Mouse (Mus musculus): ENCODE data around the gene Cend1. TPM values are rescaled to one million over a fixed set of nuclear protein-coding genes. Genes with fewer than 3 reads are reported as not detected.

Cend1 gene
- polyA plus RNA-seq, 1 experiment from 2014 or later: 5.2 TPM

GRCm38 (mm10) chr7:141460001-141460390 lies 30.7 kb upstream of the Cend1 start:
- WGBS: 62% methylated on average over 5 of the region's 5 CpGs
- ATAC-seq (replicated peaks; ENCODE audit: extremely low read depth, insufficient read depth, low FRiP score): no peak

DNA sequence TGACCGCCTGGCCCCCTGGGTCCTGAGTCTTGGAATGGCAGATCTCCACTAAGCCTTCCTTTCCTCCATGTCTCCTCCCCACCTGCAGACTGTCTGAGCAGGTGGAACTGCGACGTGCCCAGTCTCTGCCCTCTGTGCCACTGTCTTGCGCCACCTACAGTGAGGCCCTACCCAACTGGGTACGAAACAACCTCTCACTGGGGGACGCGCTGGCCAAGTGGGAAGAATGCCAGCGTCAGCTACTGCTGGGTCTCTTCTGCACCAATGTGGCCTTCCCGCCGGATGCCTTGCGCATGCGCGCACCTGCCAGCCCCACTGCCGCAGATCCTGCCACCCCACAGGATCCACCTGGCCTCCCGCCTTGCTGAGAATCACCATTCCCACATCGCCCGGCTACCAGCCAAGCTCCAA lies 30.0 kb upstream of the Cend1 start:
- Histone ChIP-seq H3K4me3 (ENCODE audit: low read length) (no peak overlapping the region), H3K4me1 (ENCODE audit: control insufficient read depth, insufficient read depth, low read length) (peaks cover 29% of the 10 kb centered on the region), H3K4me2 (ENCODE audit: low read depth, low read length) (no peak overlapping the region), H3K9me3 (replicated peaks; ENCODE audit: control insufficient read depth, low read length) (no peaks in the 10 kb centered on the region), H3K9ac (ENCODE audit: low read length) (no peak overlapping the region), H3K27me3 (ENCODE audit: control insufficient read depth, insufficient read depth, low read length) (peaks cover 28% of the 10 kb centered on the region), H3K27ac (ENCODE audit: low read length) (no peak overlapping the region), H3K36me3 (ENCODE audit: control insufficient read depth, insufficient read depth) (peaks cover 22% of the 10 kb centered on the region)
- ATAC-seq (replicated peaks; ENCODE audit: extremely low read depth, insufficient read depth, low FRiP score): no peak
- 86% methylated on average over 17 of the region's 17 CpGs for WGBS

More at GRCm38 (mm10) chr7:141460001-141460390, 30.7 kb upstream of the Cend1 start:
- Histone ChIP-seq H3K4me2 (ENCODE audit: low read depth, low read length) (no peak overlapping the region), H3K4me3 (ENCODE audit: low read length) (no peak overlapping the region), H3K27ac (ENCODE audit: low read length) (no peak overlapping the region), H3K4me1 (ENCODE audit: control insufficient read depth, insufficient read depth, low read length) (peaks cover 29% of the 10 kb centered on the region), H3K9me3 (replicated peaks; ENCODE audit: control insufficient read depth, low read length) (no peaks in the 10 kb centered on the region), H3K36me3 (ENCODE audit: control insufficient read depth, insufficient read depth) (peaks cover 22% of the 10 kb centered on the region), H3K9ac (ENCODE audit: low read length) (no peak overlapping the region), H3K27me3 (ENCODE audit: control insufficient read depth, insufficient read depth, low read length) (peaks cover 32% of the 10 kb centered on the region)

- no peak for ATAC-seq (replicated peaks; ENCODE audit: extremely low read depth, insufficient read depth, low FRiP score)
- Histone ChIP-seq H3K4me2 (ENCODE audit: low read depth, low read length) (no peak overlapping the region), H3K27me3 (ENCODE audit: control insufficient read depth, insufficient read depth, low read length) (peaks cover 21% of the 10 kb centered on the region), H3K27ac (ENCODE audit: low read length) (no peak overlapping the region), H3K36me3 (ENCODE audit: control insufficient read depth, insufficient read depth) (peaks cover 22% of the 10 kb centered on the region), H3K9ac (ENCODE audit: low read length) (no peak overlapping the region), H3K4me3 (ENCODE audit: low read length) (no peak overlapping the region), H3K9me3 (replicated peaks; ENCODE audit: control insufficient read depth, low read length) (no peaks in the 10 kb centered on the region), H3K4me1 (ENCODE audit: control insufficient read depth, insufficient read depth, low read length) (peaks cover 29% of the 10 kb centered on the region)
- WGBS: 89% methylated on average over 11 of the region's 11 CpGs
Measured at GRCm38 (mm10) chr7:141458661-141459060, 29.4 kb upstream of the Cend1 start.

- Histone ChIP-seq H3K4me2 (ENCODE audit: low read depth, low read length) (no peak overlapping the region), H3K9me3 (replicated peaks; ENCODE audit: control insufficient read depth, low read length) (no peaks in the 10 kb centered on the region), H3K27me3 (ENCODE audit: control insufficient read depth, insufficient read depth, low read length) (peaks cover 16% of the 10 kb centered on the region), H3K4me1 (ENCODE audit: control insufficient read depth, insufficient read depth, low read length) (peaks cover 29% of the 10 kb centered on the region), H3K27ac (ENCODE audit: low read length) (no peak overlapping the region), H3K4me3 (ENCODE audit: low read length) (no peak overlapping the region), H3K36me3 (ENCODE audit: control insufficient read depth, insufficient read depth) (peaks cover 22% of the 10 kb centered on the region), H3K9ac (ENCODE audit: low read length) (no peak overlapping the region)
- ATAC-seq (replicated peaks; ENCODE audit: extremely low read depth, insufficient read depth, low FRiP score): no peak
- whole genome bisulfite sequencing: 77% methylated on average over 15 of the region's 15 CpGs
Measured at GRCm38 (mm10) chr7:141457986-141458660, 28.8 kb upstream of the Cend1 start.

DNA sequence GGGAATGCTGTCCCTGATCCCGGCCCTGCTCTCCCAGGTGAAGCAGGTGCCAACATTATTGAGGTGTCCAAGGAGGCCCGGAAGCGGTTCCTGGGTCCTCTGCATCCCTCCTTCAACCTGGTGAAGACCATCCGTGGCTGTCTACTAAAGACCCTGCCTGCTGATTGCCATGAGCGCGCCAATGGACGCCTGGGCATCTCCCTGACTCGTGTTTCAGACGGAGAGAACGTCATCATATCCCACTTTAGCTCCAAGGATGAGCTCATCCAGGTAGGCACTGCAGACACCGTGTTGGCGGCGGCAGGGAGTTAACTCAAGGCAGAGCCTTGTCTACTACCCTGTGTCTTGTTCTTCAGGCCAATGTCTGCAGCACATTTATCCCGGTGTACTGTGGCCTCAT lies 27.9 kb upstream of the Cend1 start:
- WGBS: 93% methylated on average over 14 of the region's 14 CpGs
- Histone ChIP-seq H3K9me3 (replicated peaks; ENCODE audit: control insufficient read depth, low read length) (no peaks in the 10 kb centered on the region), H3K27ac (ENCODE audit: low read length) (no peak overlapping the region), H3K27me3 (ENCODE audit: control insufficient read depth, insufficient read depth, low read length) (peaks cover 9% of the 10 kb centered on the region; the same call in 1 of the 2 replicates), H3K4me3 (ENCODE audit: low read length) (no peak overlapping the region), H3K4me1 (ENCODE audit: control insufficient read depth, insufficient read depth, low read length) (peaks cover 27% of the 10 kb centered on the region), H3K36me3 (ENCODE audit: control insufficient read depth, insufficient read depth) (peaks cover 22% of the 10 kb centered on the region), H3K4me2 (ENCODE audit: low read depth, low read length) (no peak overlapping the region), H3K9ac (ENCODE audit: low read length) (no peak overlapping the region)
- no peak for ATAC-seq (replicated peaks; ENCODE audit: extremely low read depth, insufficient read depth, low FRiP score)

DNA sequence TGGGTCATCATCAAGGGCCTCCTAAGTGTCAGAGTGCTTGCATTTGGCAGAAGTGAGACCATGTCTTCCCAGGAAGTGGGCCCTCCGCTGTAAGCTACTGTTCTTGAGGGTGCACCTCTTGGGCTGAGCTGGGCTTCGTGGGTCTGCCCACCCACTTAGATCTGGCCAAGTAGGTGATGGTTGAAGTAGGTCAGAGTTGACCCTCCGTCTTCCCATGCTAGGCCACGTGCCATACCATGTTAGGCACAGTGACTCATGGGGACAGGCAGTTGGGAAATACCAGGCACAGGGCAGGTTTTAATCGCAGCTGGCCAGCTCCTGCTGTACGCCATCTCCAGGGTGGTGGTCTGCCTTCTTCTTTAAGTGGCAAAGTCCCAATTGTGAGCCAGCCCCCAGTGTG lies 27.4 kb upstream of the Cend1 start:
- peaks cover 22% of the 10 kb centered on the region for H3K4me1 ChIP-seq (ENCODE audit: control insufficient read depth, insufficient read depth, low read length)
- no peaks in the 10 kb centered on the region for H3K9me3 ChIP-seq (replicated peaks; ENCODE audit: control insufficient read depth, low read length)
- no peak overlapping the region for H3K9ac ChIP-seq (ENCODE audit: low read length)
- 80% methylated on average over 6 of the region's 6 CpGs for WGBS
- H3K27ac ChIP-seq (ENCODE audit: low read length): no peak overlapping the region
- H3K27me3 ChIP-seq (ENCODE audit: control insufficient read depth, insufficient read depth, low read length): peaks cover 5% of the 10 kb centered on the region; the same call in 1 of the 2 replicates
- no peak overlapping the region for H3K4me3 ChIP-seq (ENCODE audit: low read length)
- H3K36me3 ChIP-seq (ENCODE audit: control insufficient read depth, insufficient read depth): peaks cover 22% of the 10 kb centered on the region
- peak overlapping the region; percentile 95; the same call in 1 of the 2 replicates for H3K4me2 ChIP-seq (ENCODE audit: low read depth, low read length)
- no peak for ATAC-seq (replicated peaks; ENCODE audit: extremely low read depth, insufficient read depth, low FRiP score)

DNA sequence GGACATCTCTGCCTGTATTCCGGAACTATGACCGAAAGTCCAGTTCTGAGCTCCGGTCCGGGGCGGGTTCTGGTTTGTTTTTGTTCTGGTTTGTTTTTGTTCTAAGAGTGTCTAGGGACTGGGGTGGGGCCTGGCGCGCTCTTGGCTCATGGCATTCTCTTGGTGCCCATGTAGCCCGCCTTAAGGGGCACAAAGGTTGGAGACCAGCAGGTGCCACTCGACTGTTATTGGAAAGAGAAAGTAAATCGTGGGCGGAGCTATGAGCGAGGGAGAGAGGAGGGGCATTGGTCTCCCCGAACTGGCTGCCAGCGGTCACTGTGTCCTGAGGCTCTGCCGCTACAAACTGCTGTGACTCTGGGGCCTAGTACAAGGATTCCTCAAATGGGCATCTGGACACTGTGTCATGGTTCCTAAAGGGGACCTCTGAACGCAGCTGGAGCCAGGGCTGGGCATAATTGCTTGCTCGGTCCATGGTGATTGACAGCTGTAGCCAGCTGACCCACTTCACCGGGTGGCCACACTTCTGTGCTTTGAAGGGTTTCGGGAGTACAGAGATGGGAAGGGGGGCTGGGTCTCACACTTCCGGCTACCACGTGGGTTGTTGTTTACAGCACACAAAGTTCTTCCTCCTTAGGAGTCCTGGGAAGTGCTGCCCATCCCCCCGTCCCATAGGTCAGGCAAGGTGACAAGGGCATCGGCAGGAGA lies 26.5 kb upstream of the Cend1 start:
- Histone ChIP-seq H3K27ac (ENCODE audit: low read length) (peak overlapping the region; percentile 93), H3K9me3 (replicated peaks; ENCODE audit: control insufficient read depth, low read length) (no peaks in the 10 kb centered on the region), H3K4me3 (ENCODE audit: low read length) (peak overlapping the region; percentile 69), H3K4me1 (ENCODE audit: control insufficient read depth, insufficient read depth, low read length) (peaks cover 17% of the 10 kb centered on the region), H3K36me3 (ENCODE audit: control insufficient read depth, insufficient read depth) (peaks cover 30% of the 10 kb centered on the region), H3K9ac (ENCODE audit: low read length) (peak overlapping the region; percentile 88), H3K27me3 (ENCODE audit: control insufficient read depth, insufficient read depth, low read length) (peaks cover 4% of the 10 kb centered on the region; the same call in 1 of the 2 replicates), H3K4me2 (ENCODE audit: low read depth, low read length) (peak overlapping the region; percentile 95)
- ATAC-seq (replicated peaks; ENCODE audit: extremely low read depth, insufficient read depth, low FRiP score): peak; percentile 53
- WGBS: under 1% methylated on average over 23 of the region's 23 CpGs

GRCm38 (mm10) chr7:141454967-141455551 lies 25.8 kb upstream of the Cend1 start, which contains the start of gene Pnpla2:
Gene Pnpla2 (plus strand): TSS chr7:141455198.
- Histone ChIP-seq H3K4me2 (ENCODE audit: low read depth, low read length) (peak within 1 kb of the TSS; percentile 95), H3K9me3 (replicated peaks; ENCODE audit: control insufficient read depth, low read length) (no peaks in the 10 kb centered on the region)
- peak; percentile 87 for ATAC-seq (replicated peaks; ENCODE audit: extremely low read depth, insufficient read depth, low FRiP score)

DNA sequence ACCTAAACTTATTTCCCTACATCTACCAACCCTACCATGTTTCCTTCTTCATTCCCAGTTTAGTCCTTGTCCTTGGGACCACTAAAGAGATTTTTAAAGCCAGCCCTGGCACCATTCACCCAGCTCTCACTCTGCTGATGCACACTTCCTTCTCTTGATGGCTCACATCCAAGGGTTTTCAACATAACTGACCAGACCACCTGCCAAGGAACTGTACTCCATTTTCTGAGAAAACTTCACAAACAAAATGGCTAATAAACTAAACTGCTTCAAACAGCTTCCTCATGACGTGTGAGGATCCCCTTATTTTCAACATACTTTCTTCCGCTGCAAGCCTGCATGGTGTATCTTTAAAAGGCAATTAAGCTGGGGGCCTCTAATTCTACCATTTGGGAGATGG lies 24.3 kb upstream of the Cend1 start:
- no peak overlapping the region for H3K9ac ChIP-seq (ENCODE audit: low read length)
- ATAC-seq (replicated peaks; ENCODE audit: extremely low read depth, insufficient read depth, low FRiP score): no peak
- H3K27ac ChIP-seq (ENCODE audit: low read length): no peak overlapping the region
- H3K36me3 ChIP-seq (ENCODE audit: control insufficient read depth, insufficient read depth): peaks cover 24% of the 10 kb centered on the region
- no peaks in the 10 kb centered on the region for H3K9me3 ChIP-seq (replicated peaks; ENCODE audit: control insufficient read depth, low read length)
- peaks cover 21% of the 10 kb centered on the region for H3K4me1 ChIP-seq (ENCODE audit: control insufficient read depth, insufficient read depth, low read length)
- 66% methylated on average over 2 of the region's 2 CpGs for WGBS
- H3K4me2 ChIP-seq (ENCODE audit: low read depth, low read length): no peak overlapping the region
- no peak overlapping the region for H3K4me3 ChIP-seq (ENCODE audit: low read length)
- no peaks in the 10 kb centered on the region for H3K27me3 ChIP-seq (ENCODE audit: control insufficient read depth, insufficient read depth, low read length)

More at GRCm38 (mm10) chr7:141454967-141455551, 25.8 kb upstream of the Cend1 start, which contains the start of gene Pnpla2:
- peaks cover 33% of the 10 kb centered on the region for H3K36me3 ChIP-seq (ENCODE audit: control insufficient read depth, insufficient read depth)
- no peaks in the 10 kb centered on the region for H3K27me3 ChIP-seq (ENCODE audit: control insufficient read depth, insufficient read depth, low read length)
- peak within 1 kb of the TSS; percentile 69 for H3K4me3 ChIP-seq (ENCODE audit: low read length)
- H3K4me1 ChIP-seq (ENCODE audit: control insufficient read depth, insufficient read depth, low read length): peaks cover 17% of the 10 kb centered on the region
- WGBS: 0% methylated on average over 45 of the region's 45 CpGs
- peak within 1 kb of the TSS; percentile 88 for H3K9ac ChIP-seq (ENCODE audit: low read length)
- H3K27ac ChIP-seq (ENCODE audit: low read length): peak within 1 kb of the TSS; percentile 93

All from heart, embryonic 16.5 days (tissue).